Mouse (Mus musculus) gastrocnemius, adult 2 months (tissue): ENCODE data around the gene Ndufaf3. TPM values are rescaled to one million over a fixed set of nuclear protein-coding genes. Genes with fewer than 3 reads are reported as not detected.

Experiments
- DNase-seq: peaks from one replicate; pipeline ENCODE4 v3.0.0; 2022
- H3K27ac ChIP-seq: fragments of 200-600 bp; 2 replicates; pipeline ENCODE4 v1.8.1; 2022; ENCODE audit warnings: mild to moderate bottlenecking
- H3K4me3 ChIP-seq: fragments of 200-600 bp; 2 replicates; pipeline ENCODE4 v1.8.1; 2022; ENCODE audit warnings: mild to moderate bottlenecking, moderate library complexity
- CTCF ChIP-seq: fragments of 200-600 bp; IDR thresholded peaks from 2 replicates; pipeline ENCODE4 v1.8.1; 2022; ENCODE audit warnings: antibody characterized with exemption, mild to moderate bottlenecking, moderate library complexity
- intact Hi-C: fragments of 180-260 bp; cut with DNase I; formaldehyde crosslinking; loops from one replicate; pipeline ENCODE4 v1.15.1; 2025
- total RNA-seq, 2 experiments: library from RNA; stranded (reverse); gene quantifications; 2 replicates each; pipeline ENCODE4 v1.2.3; 2021

Ndufaf3 gene
- total RNA-seq, 2 experiments from 2014 or later, result 20.6 to 39.2 TPM

DNA sequence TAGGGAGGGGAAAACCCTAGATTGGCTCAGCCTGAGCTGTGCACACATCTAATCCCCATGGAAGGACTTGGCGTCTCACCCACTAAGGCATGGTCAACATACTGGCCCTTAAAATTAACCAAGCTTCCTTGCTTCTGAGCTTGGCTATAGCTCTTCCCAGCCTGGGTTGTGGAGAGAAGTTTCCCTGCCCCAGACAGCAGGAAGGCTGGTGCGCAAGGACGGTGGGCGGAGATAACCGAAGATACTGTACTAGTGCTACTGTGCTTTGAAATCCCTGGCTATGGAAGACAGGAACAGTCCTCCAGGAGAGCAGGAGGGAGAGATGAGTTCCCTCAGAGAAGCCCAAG is 12.1 kb upstream of the Ndufaf3 start:
- intact Hi-C loops, result no loop called here
- no peak for DNase-seq
- peak overlapping the region; percentile 75 for H3K4me3 ChIP-seq
- H3K27ac ChIP-seq, result peak overlapping the region; percentile 97
- TF ChIP-seq CTCF, result no peak

DNA sequence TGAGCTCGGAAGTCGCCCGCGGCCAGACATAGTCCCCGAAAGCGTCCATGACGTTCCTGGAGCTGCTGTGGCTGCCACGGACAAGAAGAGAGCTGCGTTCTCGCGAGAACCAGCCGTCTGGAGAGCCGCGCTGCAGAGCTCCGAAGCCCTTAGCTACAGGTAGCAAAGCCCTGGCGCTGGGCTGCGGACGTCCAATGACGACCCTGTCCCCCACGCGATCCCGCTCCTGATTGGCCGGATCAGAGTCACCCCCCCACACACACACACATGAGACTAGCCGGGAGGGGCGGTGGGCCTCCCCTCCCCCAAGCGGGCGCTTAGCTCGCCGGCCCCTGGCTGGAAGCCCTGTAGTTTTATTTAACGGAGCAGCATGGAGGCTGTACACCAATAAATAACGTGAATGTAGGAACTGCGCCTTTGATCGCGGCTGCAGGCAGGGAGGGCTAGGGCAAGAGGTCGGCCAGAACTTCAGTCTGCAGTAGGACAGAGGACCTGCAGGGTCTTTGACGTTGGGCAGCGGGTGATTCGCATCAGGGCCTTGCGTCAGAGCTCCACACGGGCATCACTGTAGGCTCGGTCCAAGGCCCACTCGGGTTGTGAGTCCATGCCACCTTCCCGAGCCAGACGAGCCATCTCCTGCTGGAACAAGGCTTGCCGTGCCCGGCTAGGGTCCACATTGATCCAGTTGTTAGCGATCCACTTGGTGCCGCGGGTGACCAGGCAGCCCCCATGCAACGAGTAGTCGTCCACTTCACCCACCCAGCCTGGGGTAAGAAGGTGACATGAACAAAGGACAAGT is 11.5 kb upstream of the Ndufaf3 start, which contains the start of gene Wdr6:
TSS of gene Wdr6 (minus strand) at position 195 of the 799 bp plus-strand sequence.
- intact Hi-C loops, result loop anchor here (1.0 kb wide), 1 partner anchor 18 kb away; the partner anchor contains the start of gene Impdh2
- peak; percentile 96 for DNase-seq
- no peak for TF ChIP-seq CTCF

DNA sequence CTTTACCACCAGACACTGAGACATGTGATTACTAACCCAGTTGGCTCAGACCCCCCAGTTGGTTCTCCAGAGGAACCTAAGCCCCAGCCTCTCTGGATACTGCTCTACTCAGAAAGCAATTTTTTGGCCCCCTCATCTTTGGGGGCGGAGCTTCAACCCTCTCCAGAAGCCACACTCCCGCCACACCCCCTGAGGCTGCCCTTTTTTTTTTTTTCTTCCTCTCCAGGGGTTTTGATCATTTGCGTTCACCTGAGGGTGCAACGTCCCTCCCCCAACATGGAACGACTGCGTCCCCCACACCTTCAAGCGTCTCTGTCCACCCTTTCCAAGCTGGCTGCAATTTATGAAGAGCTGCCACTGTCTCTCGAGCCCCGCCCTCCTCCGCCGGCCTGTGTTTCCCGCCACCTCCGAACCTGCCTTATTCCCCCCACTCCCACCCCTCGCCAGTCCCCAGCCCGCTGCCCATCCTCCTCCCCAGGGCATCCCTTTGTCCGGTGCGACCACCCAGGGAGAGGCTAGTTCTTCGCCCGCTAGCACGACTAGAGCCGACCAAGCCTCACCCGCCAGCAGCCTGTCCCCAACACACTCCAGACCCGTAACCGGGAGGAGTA is 10.8 kb upstream of the Ndufaf3 start:
- intact Hi-C loops, result loop anchor here (1.0 kb wide), 1 partner anchor 18 kb away; the partner anchor contains the start of gene Impdh2
- Histone ChIP-seq H3K4me3 (peak overlapping the region; percentile 75), H3K27ac (peak overlapping the region; percentile 97)
- TF ChIP-seq CTCF, result no peak
- DNase-seq, result peak; percentile 75

More for the DNA sequence above, 11.5 kb upstream of the Ndufaf3 start, which contains the start of gene Wdr6:
- Histone ChIP-seq H3K27ac (peak within 1 kb of the TSS; percentile 97), H3K4me3 (peak within 1 kb of the TSS; percentile 75)

DNA sequence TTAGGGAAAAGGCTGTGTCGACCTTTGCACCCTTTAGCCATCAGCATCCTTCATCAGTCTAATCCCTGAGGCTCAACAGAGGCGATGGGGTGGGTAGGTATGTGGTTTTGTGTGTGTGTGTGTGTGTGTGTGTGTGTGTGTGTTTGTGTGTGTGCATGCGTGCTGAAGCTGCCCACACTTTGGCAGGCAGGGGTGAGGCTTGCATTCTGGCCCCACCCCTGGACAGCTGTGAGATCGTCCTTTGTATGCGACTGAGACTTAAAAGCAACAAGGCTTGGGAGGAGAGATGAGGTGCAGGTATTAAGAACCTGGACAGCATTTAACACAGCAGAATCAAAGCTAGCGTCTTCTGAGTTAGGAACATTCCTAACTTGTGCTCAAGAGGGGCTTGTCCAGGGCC is 9.8 kb upstream of the Ndufaf3 start:
- DNase-seq, result no peak
- no peak for TF ChIP-seq CTCF
- Histone ChIP-seq H3K27ac (no peak overlapping the region), H3K4me3 (no peak overlapping the region)
- intact Hi-C loops, result no loop called here

DNA sequence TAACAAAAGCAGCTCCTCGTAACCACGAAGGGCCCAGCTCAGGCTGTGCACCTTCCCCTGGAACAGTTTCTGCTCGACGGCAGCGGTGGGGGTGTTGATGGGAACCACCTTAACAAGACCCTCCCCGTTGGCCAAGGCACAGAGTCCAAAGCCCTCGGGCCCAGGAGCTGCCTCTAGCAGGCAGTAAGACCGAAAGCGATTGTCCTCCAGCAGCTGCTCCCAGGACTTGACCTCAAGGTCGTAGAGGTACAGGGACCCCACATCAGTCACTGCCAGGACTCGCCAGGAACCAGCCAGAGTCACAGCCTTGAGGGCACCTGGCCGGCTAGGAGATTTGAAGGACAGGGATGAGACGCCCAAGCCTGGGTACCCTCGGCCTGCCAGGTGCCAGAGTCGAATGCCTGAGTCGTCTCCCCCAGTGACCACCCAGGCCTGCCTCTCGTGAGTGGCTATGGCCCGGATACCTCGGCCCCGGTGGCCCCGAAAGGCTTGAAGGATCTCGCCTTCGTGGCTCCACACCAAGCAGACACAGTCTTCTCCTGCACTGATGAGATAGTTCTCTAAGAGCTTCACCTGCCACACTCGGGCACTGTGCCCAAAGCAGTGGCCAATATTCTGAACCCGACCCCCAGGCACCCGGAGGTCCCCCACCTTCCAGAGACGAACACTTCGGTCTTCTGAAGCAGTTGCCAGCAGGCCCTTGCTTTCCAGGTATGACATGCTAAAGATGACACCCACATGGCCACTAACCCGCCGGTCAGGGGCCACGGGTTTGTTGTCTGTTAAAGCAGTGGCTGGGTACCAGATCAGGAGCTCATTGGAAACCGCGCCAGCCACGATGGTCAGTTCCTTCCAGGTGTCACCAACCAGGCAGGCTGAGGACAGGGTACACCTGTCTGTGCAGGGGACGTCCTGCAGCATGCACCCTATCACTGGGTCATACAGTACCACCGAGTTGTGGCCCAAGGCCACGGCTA is 8.4 kb upstream of the Ndufaf3 start:
- Histone ChIP-seq H3K27ac (no peak overlapping the region), H3K4me3 (no peak overlapping the region)
- TF ChIP-seq CTCF, result no peak
- intact Hi-C loops, result no loop called here
- no peak for DNase-seq

DNA sequence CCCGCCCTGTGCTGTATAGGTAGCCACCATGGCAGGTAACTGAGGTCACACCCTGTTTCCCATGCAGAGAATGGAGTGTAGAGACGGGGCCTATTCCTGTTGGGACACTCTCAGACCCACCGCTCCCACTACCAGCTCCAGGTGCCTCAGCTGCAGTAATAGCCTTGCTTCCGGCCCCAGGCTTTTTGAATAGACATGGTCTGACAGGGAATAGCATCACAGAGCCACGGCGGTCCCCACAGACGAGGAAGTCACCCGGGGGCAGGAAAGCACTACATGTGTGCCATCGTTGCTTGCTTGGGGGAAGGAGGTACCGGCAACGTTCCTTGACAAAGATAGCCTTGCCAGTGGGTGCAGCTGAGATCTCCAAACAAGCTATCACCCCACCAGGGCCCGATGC is 7.7 kb upstream of the Ndufaf3 start:
- Histone ChIP-seq H3K27ac (no peak overlapping the region), H3K4me3 (no peak overlapping the region)
- DNase-seq, result no peak
- no peak for TF ChIP-seq CTCF
- intact Hi-C loops, result no loop called here

DNA sequence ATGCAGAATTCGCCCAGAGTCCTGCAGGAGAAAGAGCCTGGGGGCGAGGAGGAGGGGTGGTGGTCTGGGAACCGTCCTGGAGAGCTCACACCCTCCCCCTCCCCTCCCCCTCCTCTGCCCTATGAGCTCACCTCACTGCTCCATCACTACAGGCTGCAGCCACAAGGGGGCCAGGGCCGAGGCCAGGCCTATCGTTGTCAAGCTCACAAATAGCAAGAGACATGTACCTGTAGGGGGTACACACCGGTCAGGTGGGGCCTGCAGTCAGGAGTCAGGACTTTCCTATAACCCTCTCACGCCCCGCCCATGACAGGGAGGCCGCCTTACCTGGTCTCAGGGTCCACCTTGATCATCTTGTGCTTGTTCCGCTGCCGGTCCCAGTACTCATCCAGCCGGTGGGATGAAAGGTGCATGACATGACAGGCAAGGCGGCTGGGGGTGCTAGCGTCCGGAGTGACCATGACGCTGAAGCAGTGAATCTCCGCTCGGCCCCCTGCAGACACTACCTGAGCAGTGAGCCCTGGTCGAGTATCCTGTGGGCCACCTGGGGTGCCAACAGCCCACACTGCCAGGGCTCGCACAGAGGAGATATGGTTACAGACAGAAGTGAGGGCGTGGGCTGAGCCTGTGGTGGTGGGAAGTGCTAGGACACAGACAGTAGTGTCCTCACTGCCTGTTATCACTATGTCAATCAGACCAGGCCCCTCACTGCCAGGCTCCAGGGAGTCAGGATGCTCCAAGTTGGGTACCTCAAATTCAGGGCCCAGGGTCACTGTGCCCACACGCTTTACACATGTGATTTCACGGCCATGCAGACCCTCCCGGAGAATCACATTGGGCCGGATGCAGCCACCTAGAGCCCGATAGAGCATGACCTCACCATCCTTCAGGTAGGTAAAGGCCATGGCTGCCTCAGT is 6.8 kb upstream of the Ndufaf3 start:
- H3K27ac ChIP-seq, result no peak overlapping the region
- intact Hi-C loops, result no loop called here
- peak; percentile 40 for TF ChIP-seq CTCF
- H3K4me3 ChIP-seq, result no peak overlapping the region
- DNase-seq, result peak; percentile 56

DNA sequence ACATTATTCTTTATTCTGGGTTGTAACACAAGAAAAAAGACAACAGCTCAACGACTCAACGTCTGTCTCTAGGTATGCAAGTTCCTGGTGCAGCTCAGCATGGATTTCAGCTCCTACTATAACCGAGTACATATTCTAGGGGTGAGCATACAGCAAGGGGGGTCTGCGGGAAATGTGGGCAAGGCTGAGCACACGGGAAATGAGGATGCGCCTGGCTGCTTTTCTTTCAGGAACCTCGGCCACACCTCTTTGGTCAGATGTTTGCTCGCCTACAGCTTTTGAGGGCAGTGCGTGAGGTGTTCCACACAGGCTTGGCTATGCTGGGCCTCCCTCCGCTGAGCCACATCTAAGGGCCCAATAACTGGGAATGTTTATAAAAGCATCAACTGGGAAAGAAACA is 5.1 kb upstream of the Ndufaf3 start:
- DNase-seq, result no peak
- intact Hi-C loops, result no loop called here
- Histone ChIP-seq H3K4me3 (no peak overlapping the region), H3K27ac (no peak overlapping the region)
- TF ChIP-seq CTCF, result no peak

DNA sequence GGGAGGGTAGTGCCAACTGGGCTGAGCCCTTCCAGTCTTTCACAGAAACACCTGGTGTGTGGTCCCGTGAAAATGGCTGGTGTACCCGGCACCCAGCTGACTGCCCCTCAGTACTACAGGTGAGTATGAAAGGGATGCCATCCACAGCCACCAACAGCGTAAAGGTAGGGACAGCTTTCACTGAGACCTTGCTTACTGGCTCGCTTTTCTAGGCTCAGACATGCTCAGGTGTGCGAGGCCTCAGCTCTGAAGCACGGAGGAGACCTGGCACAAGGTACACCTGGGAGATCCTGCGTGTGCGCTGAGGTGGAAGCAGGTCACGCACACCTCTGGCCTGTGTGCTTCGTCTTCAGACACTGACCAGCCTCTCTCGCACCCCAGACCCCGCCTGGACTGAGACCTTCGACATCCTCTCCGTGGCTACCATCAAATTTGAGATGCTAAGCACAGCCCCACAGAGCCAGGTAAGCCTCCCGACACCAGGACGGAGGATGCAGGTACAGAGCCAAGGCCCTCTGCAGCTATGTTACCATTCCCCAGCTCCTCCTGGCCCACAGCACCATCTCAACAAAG is 4.3 kb upstream of the Ndufaf3 start:
- intact Hi-C loops, result no loop called here
- Histone ChIP-seq H3K4me3 (no peak overlapping the region), H3K27ac (no peak overlapping the region)
- DNase-seq, result no peak
- no peak for TF ChIP-seq CTCF

DNA sequence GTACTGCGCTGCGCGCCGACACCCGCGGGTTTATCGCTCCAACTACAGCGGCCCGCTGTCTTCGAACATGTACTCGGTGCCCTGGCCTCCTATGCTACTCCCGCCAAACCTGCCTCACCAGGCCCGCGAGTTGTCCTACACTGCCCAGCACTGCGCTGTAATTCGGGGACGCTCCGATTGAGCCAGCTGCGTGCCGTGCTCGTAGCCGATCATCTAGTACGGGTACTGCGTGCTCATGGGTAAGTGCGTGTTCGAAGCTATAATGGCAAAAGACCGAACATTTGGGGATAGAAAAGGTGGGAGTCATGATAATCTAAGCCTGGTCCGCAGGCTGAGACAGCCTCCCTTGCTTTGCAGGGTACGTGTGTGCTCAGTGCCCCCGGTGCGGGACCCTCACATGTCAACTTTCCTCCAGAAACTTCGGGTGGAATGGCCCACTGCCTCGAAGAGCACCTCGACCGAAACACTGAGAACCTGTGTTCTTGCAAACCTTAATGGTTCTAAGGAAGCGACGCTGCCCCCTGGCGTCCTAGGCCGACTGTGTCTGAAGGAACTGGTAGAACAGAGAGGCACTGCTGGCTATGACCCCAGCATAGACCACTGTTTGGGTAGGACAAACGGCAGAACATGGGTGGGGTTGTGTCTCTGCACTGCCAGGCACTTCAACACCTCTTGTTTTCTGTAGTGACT is 3.1 kb upstream of the Ndufaf3 start:
- peak; percentile 82 for DNase-seq
- H3K27ac ChIP-seq, result peak overlapping the region; percentile 76
- intact Hi-C loops, result no loop called here
- peak overlapping the region; percentile 86 for H3K4me3 ChIP-seq
- peak; percentile 78 for TF ChIP-seq CTCF
